Mouse (Mus musculus) midbrain, embryonic 12.5 days (tissue): ENCODE measurements around the gene Upk2. TPM values are rescaled to one million over a fixed set of nuclear protein-coding genes. Genes with fewer than 3 reads are reported as not detected.
"Not testable (repeated sequence)": the region's sequence is repeated elsewhere in the genome, so short reads cannot be mapped to it uniquely, and the experiment has no call there.

Source experiments
- ATAC-seq: fragments of 200-750 bp; cut with Nextera tagmentation; 2 replicates; pipeline ENCODE4 v1.8.0; 2017; ENCODE audit warnings: low read depth, moderate TSS enrichment, moderate library complexity; ENCODE audit not compliant: low FRiP score
- H3K27ac ChIP-seq: fragments of 300-500 bp; sonication (generic); replicated peaks from 2 replicates; pipeline ENCODE4 v1.5.1; 2016; ENCODE audit warnings: mild to moderate bottlenecking
- H3K27me3 ChIP-seq: fragments of 300-500 bp; sonication (generic); 2 replicates; pipeline ENCODE4 v1.6.1; 2016; ENCODE audit warnings: mild to moderate bottlenecking
- H3K36me3 ChIP-seq: fragments of 300-500 bp; sonication (generic); 2 replicates; pipeline ENCODE4 v1.6.1; 2016
- H3K4me1 ChIP-seq: fragments of 300-500 bp; sonication (generic); 2 replicates; pipeline ENCODE4 v1.6.1; 2016
- H3K4me2 ChIP-seq: fragments of 300-500 bp; sonication (generic); replicated peaks from 2 replicates; pipeline ENCODE4 v1.6.1; 2016; ENCODE audit warnings: mild to moderate bottlenecking, moderate library complexity
- H3K4me3 ChIP-seq: fragments of 300-500 bp; sonication (generic); 2 replicates; pipeline ENCODE4 v1.5.1; 2016; ENCODE audit warnings: mild to moderate bottlenecking
- H3K9ac ChIP-seq: fragments of 300-500 bp; sonication (generic); replicated peaks from 2 replicates; pipeline ENCODE4 v1.6.1; 2016; ENCODE audit warnings: mild to moderate bottlenecking, moderate library complexity
- H3K9me3 ChIP-seq: fragments of 300-500 bp; sonication (generic); 2 replicates; pipeline ENCODE4 v1.6.1; 2016; ENCODE audit warnings: mild to moderate bottlenecking
- WGBS: fragments of 180-500 bp; shearing (Covaris S2); methylation state at CpG from one replicate; pipeline ENCODE4 v1.1.7; 2016; 5-methylcytosine and 5-hydroxymethylcytosine counted together
- polyA plus RNA-seq: library from polyadenylated mRNA; unstranded; fragments of >200 nt; fragmentation: Nextera tagmentation; extraction: Ambion mirVana; gene quantifications from 2 replicates; pipeline ENCODE4 v1.2.1, GENCODE M21; 2016

Gene Upk2
- polyA plus RNA-seq, 1 experiment from 2014 or later = not detected

DNA sequence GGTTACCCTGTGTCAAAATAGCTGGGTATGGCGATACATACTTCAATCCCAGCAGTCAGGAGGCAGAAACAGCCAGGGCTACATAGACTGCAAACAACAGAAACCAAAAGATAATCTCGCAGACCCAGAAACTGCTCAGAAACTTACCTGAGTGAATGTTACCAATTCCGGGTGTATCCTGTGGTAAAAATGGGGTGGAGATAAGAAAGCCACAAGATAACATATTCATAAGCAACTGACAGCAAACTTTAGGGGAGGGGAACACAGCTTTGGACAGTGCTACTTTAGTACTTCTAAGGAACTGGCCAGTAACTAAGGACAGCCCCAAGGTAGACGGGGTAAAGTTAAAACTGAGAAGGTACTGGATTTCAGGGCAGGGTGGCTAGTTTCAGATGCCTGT is 42.5 kb downstream of the Upk2 start:
- ATAC-seq = no peak
- H3K4me1 ChIP-seq = peaks cover 14% of the 10 kb centered on the region
- H3K36me3 ChIP-seq = peaks cover 68% of the 10 kb centered on the region
- no peak overlapping the region for H3K9ac ChIP-seq
- WGBS = 87% methylated on average over 4 of the region's 4 CpGs
- no peaks in the 10 kb centered on the region for H3K9me3 ChIP-seq
- H3K27ac ChIP-seq = no peak overlapping the region
- no peak overlapping the region for H3K4me3 ChIP-seq
- no peak overlapping the region for H3K4me2 ChIP-seq
- H3K27me3 ChIP-seq = no peaks in the 10 kb centered on the region

DNA sequence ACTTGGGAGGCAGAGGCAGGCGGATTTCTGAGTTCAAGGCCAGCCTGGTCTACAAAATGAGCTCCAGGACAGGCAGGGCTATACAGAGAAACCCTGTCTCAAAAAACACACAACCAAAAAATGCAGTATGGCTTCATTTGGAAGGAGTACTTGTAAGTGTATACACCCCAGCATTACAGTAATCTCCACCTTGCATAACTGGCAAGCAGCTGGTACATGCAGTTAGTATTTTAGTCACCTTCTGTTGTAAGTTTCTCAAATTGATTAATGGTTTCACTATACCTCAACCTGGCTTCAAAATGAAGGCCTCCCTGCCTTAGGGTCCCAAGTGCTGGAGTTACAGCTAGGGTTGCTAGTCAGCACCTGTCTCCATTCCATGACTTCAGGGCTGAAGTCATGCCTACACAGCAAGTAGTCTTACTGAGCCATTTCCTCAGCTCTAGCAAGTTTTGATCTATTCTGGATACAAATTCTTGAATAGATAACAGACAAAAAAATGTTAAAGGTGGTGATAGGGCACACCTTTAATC is 43.1 kb downstream of the Upk2 start:
- WGBS = 87% methylated on average over 1 of the region's 1 CpGs
- H3K4me2 ChIP-seq = no peak overlapping the region
- H3K4me1 ChIP-seq = peaks cover 10% of the 10 kb centered on the region
- no peak overlapping the region for H3K4me3 ChIP-seq
- H3K9me3 ChIP-seq = no peaks in the 10 kb centered on the region
- no peak overlapping the region for H3K9ac ChIP-seq
- no peaks in the 10 kb centered on the region for H3K27me3 ChIP-seq
- H3K27ac ChIP-seq = no peak overlapping the region
- peaks cover 68% of the 10 kb centered on the region for H3K36me3 ChIP-seq
- ATAC-seq = no peak

DNA sequence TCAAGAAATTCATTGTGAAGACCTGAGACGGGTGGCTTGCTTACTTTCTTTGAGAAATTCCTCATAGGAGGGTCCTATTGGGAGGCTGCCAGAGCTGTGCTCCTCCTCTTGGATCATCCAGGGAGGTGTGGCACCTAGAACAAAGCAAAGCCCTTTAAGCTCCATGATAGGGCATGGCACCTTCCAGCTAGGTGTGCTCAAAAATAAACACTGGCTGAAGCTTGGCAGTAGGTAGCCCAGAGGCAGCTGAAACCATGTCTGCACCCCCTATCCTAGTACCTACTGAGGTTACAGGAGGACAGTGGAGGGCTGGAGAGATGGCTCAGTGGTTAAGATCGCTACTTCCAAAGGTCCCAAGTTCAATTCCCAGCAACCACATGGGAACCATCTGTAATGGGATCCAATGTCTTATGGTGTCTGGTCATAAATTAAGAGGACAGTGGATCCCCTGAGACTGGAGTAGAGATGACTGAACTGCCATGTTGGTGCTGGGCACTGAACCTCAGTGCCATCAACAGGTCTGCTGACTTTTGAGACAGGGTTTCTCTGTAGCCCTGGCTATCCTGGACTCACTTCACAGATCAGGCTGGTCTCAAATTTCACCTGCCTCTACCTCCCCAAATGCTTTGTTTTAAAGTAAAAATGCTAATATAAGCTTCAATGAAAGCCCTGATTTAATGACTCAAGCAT is 44.0 kb downstream of the Upk2 start:
- Histone ChIP-seq H3K36me3 (peaks cover 63% of the 10 kb centered on the region), H3K9ac (no peak overlapping the region), H3K4me2 (no peak overlapping the region), H3K9me3 (no peaks in the 10 kb centered on the region), H3K4me3 (no peak overlapping the region), H3K4me1 (peaks cover 16% of the 10 kb centered on the region), H3K27me3 (no peaks in the 10 kb centered on the region), H3K27ac (no peak overlapping the region)
- 90% methylated on average over 2 of the region's 2 CpGs for WGBS
- ATAC-seq = no peak

DNA sequence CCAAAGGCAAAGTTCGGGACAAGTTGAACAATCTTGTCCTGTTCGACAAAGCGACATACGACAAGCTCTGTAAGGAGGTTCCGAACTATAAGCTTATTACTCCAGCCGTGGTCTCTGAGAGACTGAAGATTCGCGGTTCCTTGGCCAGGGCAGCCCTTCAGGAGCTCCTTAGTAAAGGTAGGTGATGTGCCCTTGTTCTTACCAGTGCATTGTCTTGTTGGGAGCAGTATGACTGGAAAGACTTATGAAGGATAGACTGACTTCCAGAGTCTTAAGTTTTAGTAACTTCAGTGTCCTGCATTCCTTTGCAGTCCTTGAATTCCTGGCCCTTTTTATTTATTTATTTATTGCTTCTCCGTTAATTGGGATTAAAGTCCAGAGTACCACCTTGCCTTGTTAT is 46.1 kb downstream of the Upk2 start:
- Histone ChIP-seq H3K36me3 (peaks cover 68% of the 10 kb centered on the region), H3K4me3 (peak overlapping the region; percentile 81), H3K4me2 (peak overlapping the region; percentile 80), H3K9ac (peak overlapping the region; percentile 81), H3K4me1 (peaks cover 20% of the 10 kb centered on the region)
- ATAC-seq, H3K27ac ChIP-seq, H3K27me3 ChIP-seq, H3K9me3 ChIP-seq: not testable (repeated sequence)
- whole genome bisulfite sequencing = 80% methylated on average over 9 of the region's 9 CpGs

DNA sequence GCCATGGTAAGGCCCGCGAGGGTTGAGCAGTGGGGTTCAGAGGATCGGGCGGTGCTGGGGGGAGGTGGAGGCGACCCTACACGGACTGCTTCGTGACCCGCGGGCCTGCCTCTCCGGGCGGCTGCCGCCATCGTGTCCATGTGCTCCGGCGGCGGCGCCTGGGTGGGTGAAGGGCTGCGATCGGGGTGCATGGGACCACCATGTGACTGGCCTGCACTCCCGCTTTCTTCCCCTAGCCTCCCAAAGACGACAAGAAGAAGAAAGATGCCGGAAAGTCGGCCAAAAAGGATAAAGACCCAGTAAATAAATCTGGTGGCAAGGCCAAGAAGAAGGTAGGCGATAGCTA is 47.1 kb downstream of the Upk2 start:
- 0% methylated on average over 24 of the region's 24 CpGs for WGBS
- Histone ChIP-seq H3K4me1 (peaks cover 20% of the 10 kb centered on the region), H3K4me2 (peak overlapping the region; percentile 80), H3K9me3 (no peaks in the 10 kb centered on the region), H3K36me3 (peaks cover 68% of the 10 kb centered on the region), H3K27me3 (no peaks in the 10 kb centered on the region), H3K9ac (peak overlapping the region; percentile 81), H3K27ac (peak overlapping the region; percentile 90), H3K4me3 (peak overlapping the region; percentile 81)
- no peak for ATAC-seq

DNA sequence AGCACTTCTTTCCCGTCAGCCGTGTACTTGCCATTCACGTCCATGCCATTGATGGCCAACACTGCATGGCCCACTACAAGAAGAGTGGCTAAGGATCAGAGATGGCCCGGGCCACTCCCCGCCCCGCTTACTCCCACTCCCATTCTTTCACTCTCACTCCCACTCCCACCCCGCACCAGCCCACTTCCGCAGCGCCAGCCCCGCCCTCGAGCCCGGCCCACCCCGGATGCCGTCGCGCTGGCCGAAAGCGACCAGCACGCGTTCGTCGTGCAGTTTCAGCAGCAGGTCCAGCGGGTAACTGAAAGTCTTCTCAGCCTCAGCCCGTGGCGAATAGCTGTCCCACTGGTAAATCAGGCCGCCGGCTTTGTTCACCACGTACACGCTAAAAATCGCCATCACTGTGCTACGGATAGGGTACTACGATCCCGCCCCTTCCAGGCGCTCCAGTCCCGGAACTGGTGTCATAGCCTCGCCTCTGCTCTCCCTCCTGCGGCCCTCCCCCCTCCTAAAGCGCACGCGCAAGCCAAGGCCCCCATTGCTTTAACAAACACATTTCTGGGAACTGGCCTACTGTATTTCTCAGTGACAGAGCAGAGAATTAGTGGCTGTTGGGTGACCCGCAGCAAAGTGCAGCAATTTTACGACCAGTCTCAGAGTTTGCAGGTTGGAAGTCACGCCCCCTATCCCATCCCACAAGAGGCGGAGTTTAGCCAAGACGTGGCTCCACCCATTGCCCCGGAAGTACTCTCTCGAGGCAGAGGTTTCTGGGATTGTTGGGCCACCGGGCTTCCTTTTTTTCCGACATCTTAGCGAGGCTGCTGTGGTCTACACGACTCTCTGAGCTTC is 47.6 kb downstream of the Upk2 start, which contains the start of the genes Rps25 and Trappc4:
Gene Rps25, plus strand, starts transcription at position 234 of the 846 bp plus-strand sequence.
Gene Trappc4, minus strand, starts transcription at position 695 of the 846 bp plus-strand sequence.
- no peaks in the 10 kb centered on the region for H3K27me3 ChIP-seq
- peak within 1 kb of the TSS; percentile 81 for H3K4me3 ChIP-seq
- H3K4me1 ChIP-seq = peaks cover 20% of the 10 kb centered on the region
- peak within 1 kb of the TSS; percentile 90 for H3K27ac ChIP-seq
- under 1% methylated on average over 51 of the region's 51 CpGs for WGBS
- peak within 1 kb of the TSS; percentile 81 for H3K9ac ChIP-seq
- H3K4me2 ChIP-seq = peak within 1 kb of the TSS; percentile 80
- peak; percentile 96 for ATAC-seq
- no peaks in the 10 kb centered on the region for H3K9me3 ChIP-seq
- peaks cover 69% of the 10 kb centered on the region for H3K36me3 ChIP-seq

DNA sequence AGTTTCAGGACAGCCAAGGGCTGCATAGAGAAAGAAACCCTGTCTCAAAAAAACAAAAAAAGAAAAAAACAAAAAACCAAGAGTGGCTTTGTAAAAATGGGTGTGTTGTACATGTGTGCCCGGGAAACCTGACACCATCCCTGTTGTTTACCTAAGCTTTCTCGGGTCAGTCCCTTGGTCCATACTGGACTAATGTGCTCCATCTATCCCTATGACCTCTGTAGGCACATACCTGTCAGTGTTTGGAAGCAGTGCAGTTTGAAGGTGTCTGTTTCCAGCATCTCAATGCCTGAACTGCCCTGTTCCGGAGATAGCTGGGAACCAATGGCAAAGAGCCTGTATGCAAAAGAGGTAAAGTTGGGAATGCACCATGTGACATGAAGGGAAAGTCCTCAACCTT is 49.8 kb downstream of the Upk2 start:
- Histone ChIP-seq H3K27ac (no peak overlapping the region), H3K4me3 (no peak overlapping the region), H3K4me2 (no peak overlapping the region), H3K4me1 (peaks cover 20% of the 10 kb centered on the region), H3K27me3 (no peaks in the 10 kb centered on the region), H3K36me3 (peaks cover 68% of the 10 kb centered on the region), H3K9me3 (no peaks in the 10 kb centered on the region), H3K9ac (no peak overlapping the region)
- no peak for ATAC-seq
- WGBS = 91% methylated on average over 3 of the region's 3 CpGs

Other genes with a start within 250 kb of the Upk2 start
- gene Cbl, start 220.9 kb downstream of the Upk2 start, polyA plus RNA-seq = 27.2 and 32.0 TPM in 2 replicates
- not detected in 2 replicates for gene Ccdc153, start 214.3 kb downstream of the Upk2 start, polyA plus RNA-seq
- 0.20 and 0.31 TPM in 2 replicates for gene Pdzd3, start 203.5 kb downstream of the Upk2 start, polyA plus RNA-seq
- gene Nlrx1, start 186.4 kb downstream of the Upk2 start, polyA plus RNA-seq = 2.6 and 3.3 TPM in 2 replicates
- 12.9 and 14.4 TPM in 2 replicates for gene Abcg4, start 166.4 kb downstream of the Upk2 start, polyA plus RNA-seq
- gene Hinfp, start 149.3 kb downstream of the Upk2 start, polyA plus RNA-seq = 33.9 and 38.5 TPM in 2 replicates
- gene C2cd2l, start 134.7 kb downstream of the Upk2 start, polyA plus RNA-seq = 19.0 and 19.7 TPM in 2 replicates
- gene Dpagt1, start 129.0 kb downstream of the Upk2 start, polyA plus RNA-seq = 34.7 and 39.1 TPM in 2 replicates
- gene H2afx, start 120.3 kb downstream of the Upk2 start, polyA plus RNA-seq = 351 and 363 TPM in 2 replicates
- 96.4 and 109 TPM in 2 replicates for gene Hmbs, start 110.7 kb downstream of the Upk2 start, polyA plus RNA-seq
- gene Vps11, start 93.3 kb downstream of the Upk2 start, polyA plus RNA-seq = 36.5 and 40.8 TPM in 2 replicates
- gene Hyou1, start 75.5 kb downstream of the Upk2 start, polyA plus RNA-seq = 36.2 and 39.4 TPM in 2 replicates
- gene Slc37a4, start 58.1 kb downstream of the Upk2 start, polyA plus RNA-seq = 24.9 and 29.3 TPM in 2 replicates
- gene Rps25, start 47.8 kb downstream of the Upk2 start, polyA plus RNA-seq = 1,381 and 1,435 TPM in 2 replicates
- gene Trappc4, start 47.4 kb downstream of the Upk2 start, polyA plus RNA-seq = 269 and 272 TPM in 2 replicates
- gene Ccdc84, start 36.4 kb downstream of the Upk2 start, polyA plus RNA-seq = 31.9 and 33.2 TPM in 2 replicates
- not detected in 2 replicates for gene Foxr1, start 13.8 kb downstream of the Upk2 start, polyA plus RNA-seq
- gene Bcl9l, start 27.8 kb upstream of the Upk2 start, polyA plus RNA-seq = 10.2 and 10.4 TPM in 2 replicates
- gene Cxcr5, start 106.9 kb upstream of the Upk2 start, polyA plus RNA-seq = not detected in 2 replicates
- gene Ddx6, start 149.9 kb upstream of the Upk2 start, polyA plus RNA-seq = 23.8 and 25.2 TPM in 2 replicates
- gene Treh, start 218.3 kb upstream of the Upk2 start, polyA plus RNA-seq = not detected in 2 replicates